ENCODE assay signal across 8 mouse cellular contexts in genomic region chr11:119228846-119229626, GRCm38 (mm10). TPM values are rescaled to one million over a fixed set of nuclear protein-coding genes. Genes with fewer than 3 reads are reported as not detected.
DNase-seq lines count a peak whose midpoint lies in the region; ATAC-seq and TF ChIP-seq lines count a peak whose summit lies in the region.

No protein-coding gene starts in this region.

- TF ChIP-seq CTCF in hindbrain, postnatal 0 days (IDR thresholded peaks at IDR 0.05; ENCODE audit: low read depth), result peak; percentile 17; the same call in 1 of the 2 replicates

- peaks cover 28% of the 10 kb centered on the region for H3K4me1 ChIP-seq in hindbrain, postnatal 0 days (ENCODE audit: insufficient read depth, low read length)

- peak overlapping the region; percentile 78 for H3K27ac ChIP-seq in hindbrain, postnatal 0 days

- peak overlapping the region; percentile 94 for H3K4me2 ChIP-seq in hindbrain, postnatal 0 days (ENCODE audit: low read depth, low read length)

- intact Hi-C loops in left cerebral cortex, postnatal 14 days (cut with DNase I), result no loop called here

- under 1% methylated on average over 34 of the region's 34 CpGs for WGBS in hindbrain, postnatal 0 days

- no peaks in the 10 kb centered on the region for H3K9me3 ChIP-seq in hindbrain, postnatal 0 days (ENCODE audit: low read length)

- H3K27me3 ChIP-seq in hindbrain, postnatal 0 days (ENCODE audit: insufficient read depth, low read length), result no peaks in the 10 kb centered on the region

- H3K9ac ChIP-seq in hindbrain, postnatal 0 days (replicated peaks; ENCODE audit: low read length), result peak overlapping the region; percentile 83

- peak; percentile 88 for ATAC-seq in hindbrain, postnatal 0 days
- peak; percentile 75 for ATAC-seq in megakaryocyte, adult 5-6 weeks (ENCODE audit: poor library complexity, severe bottlenecking)

- no peaks in the 10 kb centered on the region for H3K36me3 ChIP-seq in hindbrain, postnatal 0 days (ENCODE audit: insufficient read depth, low read length)

- peak; percentile 82 for DNase-seq in Muller cell, postnatal 12 days (ENCODE audit: inconsistent ontology term)
- DNase-seq in cerebellum, postnatal 25 days, result peak; percentile 54 to 70
- DNase-seq in gastrocnemius, postnatal 10 days, result peak; percentile 68
- peak; percentile 92 for DNase-seq in hindbrain, postnatal 0 days (ENCODE audit: low spot score)
- peak; percentile 70 to 75 for DNase-seq in left cerebral cortex, postnatal 14 days (ENCODE audit: low spot score in 2 of 2)
- DNase-seq in right cerebral cortex, postnatal 10 days (ENCODE audit: low spot score in 2 of 2), result peak; percentile 82 to 87
- no peak for DNase-seq in c-Kit-positive CD71-positive TER-119-positive erythroid progenitor cells, embryonic 14.5 days (ENCODE audit: low spot score)

- peak overlapping the region; percentile 84 for H3K4me3 ChIP-seq in hindbrain, postnatal 0 days (ENCODE audit: low read length)

RNA-seq across cellular contexts. Expression of gene Ccdc40, which starts 0.7 kb away (rescaled TPM):
- under 1 TPM in 1 of 2 experiments, not detected in 1; 0.31 TPM for total RNA-seq in gastrocnemius, postnatal 10 days (2021)
- total RNA-seq in hindbrain, postnatal 0 days (2014; rRNA removed), result 11.5 and 12.5 TPM in 2 replicates
- 9.7 and 10.3 TPM in 2 replicates for polyA plus RNA-seq in hindbrain, postnatal 0 days (2015; fragmentation: Nextera tagmentation; extraction: Ambion mirVana)
- 1 to 10 TPM; 1.1 to 1.8 TPM for total RNA-seq in left cerebral cortex, postnatal 14 days (2021)
- 0.21 and 0.31 TPM in 2 replicates for total RNA-seq in megakaryocyte, adult 5-6 weeks (2015)
- 0.65 and 1.1 TPM in 2 replicates for total RNA-seq in megakaryocyte, adult 5-6 weeks (2017)

RNA-seq across cellular contexts. Expression of gene Tbc1d16, which starts 0.7 kb away (rescaled TPM):
- total RNA-seq in gastrocnemius, postnatal 10 days (2021), result 10 to 100 TPM; 17.0 to 17.8 TPM
- 161 and 182 TPM in 2 replicates for total RNA-seq in hindbrain, postnatal 0 days (2014; rRNA removed)
- 42.1 and 43.9 TPM in 2 replicates for polyA plus RNA-seq in hindbrain, postnatal 0 days (2015; fragmentation: Nextera tagmentation; extraction: Ambion mirVana)
- 10 to 100 TPM; 51.3 to 56.4 TPM for total RNA-seq in left cerebral cortex, postnatal 14 days (2021)
- 0.64 and 0.71 TPM in 2 replicates for total RNA-seq in megakaryocyte, adult 5-6 weeks (2015)
- total RNA-seq in megakaryocyte, adult 5-6 weeks (2017), result 0.53 and 0.59 TPM in 2 replicates

RNA-seq across cellular contexts. Expression of gene Gaa, which starts 38.7 kb away (rescaled TPM):
- total RNA-seq in gastrocnemius, postnatal 10 days (2021), result 10 to 100 TPM; 67.7 to 78.6 TPM
- total RNA-seq in hindbrain, postnatal 0 days (2014; rRNA removed), result 223 and 230 TPM in 2 replicates
- 123 and 128 TPM in 2 replicates for polyA plus RNA-seq in hindbrain, postnatal 0 days (2015; fragmentation: Nextera tagmentation; extraction: Ambion mirVana)
- total RNA-seq in left cerebral cortex, postnatal 14 days (2021), result 100 to 1,000 TPM; 142 to 157 TPM
- 9.3 and 16.5 TPM in 2 replicates for total RNA-seq in megakaryocyte, adult 5-6 weeks (2015)
- 8.0 and 9.8 TPM in 2 replicates for total RNA-seq in megakaryocyte, adult 5-6 weeks (2017)

Comparison
In these comparisons a context has a peak if more than half of its experiments do, and no peak if none do; other contexts are left out.
1. RNA of gene Tbc1d16, which starts 0.7 kb away (total RNA-seq): 161 to 182 TPM in hindbrain, postnatal 0 days, 51.3 to 56.4 TPM in left cerebral cortex, postnatal 14 days and 17.0 to 17.8 TPM in gastrocnemius, postnatal 10 days; 0.53 to 0.71 TPM in megakaryocyte, adult 5-6 weeks; every median in the first group is over 10 times any median in the second.